Mouse (Mus musculus) kidney, embryonic 16.5 days (tissue): Measurements from ENCODE around the gene Pigq. TPM values are rescaled to one million over a fixed set of nuclear protein-coding genes. Genes with fewer than 3 reads are reported as not detected.

Experiments used
- ATAC-seq: fragments of 200-750 bp; cut with Nextera tagmentation; 2 replicates; pipeline ENCODE4 v1.8.0; 2017; ENCODE audit warnings: moderate TSS enrichment; ENCODE audit not compliant: low FRiP score, low TSS enrichment
- H3K27ac ChIP-seq: fragments of 300-500 bp; sonication (generic); 2 replicates; pipeline ENCODE4 v1.5.1; 2014; ENCODE audit warnings: low read length
- H3K27me3 ChIP-seq: fragments of 300-500 bp; sonication (generic); 2 replicates; pipeline ENCODE4 v1.6.1; 2014; ENCODE audit warnings: low read length, control low read depth, mixed read lengths; ENCODE audit not compliant: insufficient read depth
- H3K36me3 ChIP-seq: fragments of 300-500 bp; sonication (generic); 2 replicates; pipeline ENCODE4 v1.6.1; 2014; ENCODE audit warnings: low read length, control low read depth, mixed read lengths; ENCODE audit not compliant: insufficient read depth
- H3K4me1 ChIP-seq: fragments of 300-500 bp; sonication (generic); 2 replicates; pipeline ENCODE4 v1.6.1; 2014; ENCODE audit warnings: low read length, control low read depth, mixed read lengths; ENCODE audit not compliant: insufficient read depth
- H3K4me2 ChIP-seq: fragments of 300-500 bp; sonication (generic); replicated peaks from 2 replicates; pipeline ENCODE4 v1.6.1; 2014; ENCODE audit warnings: low read depth, low read length
- H3K4me3 ChIP-seq: fragments of 300-500 bp; sonication (generic); 2 replicates; pipeline ENCODE4 v1.5.1; 2014; ENCODE audit warnings: mild to moderate bottlenecking, low read length
- H3K9ac ChIP-seq: fragments of 300-500 bp; sonication (generic); replicated peaks from 2 replicates; pipeline ENCODE4 v1.6.1; 2014; ENCODE audit warnings: low read length
- H3K9me3 ChIP-seq: fragments of 300-500 bp; sonication (generic); 2 replicates; pipeline ENCODE4 v1.6.1; 2016; ENCODE audit warnings: low read length, control low read depth
- WGBS: fragments of 180-500 bp; shearing (Covaris S2); extraction: QIAGEN DNeasy Blood & Tissue Kit; methylation state at CpG from one replicate; pipeline ENCODE4 v1.1.7; 2014; 5-methylcytosine and 5-hydroxymethylcytosine counted together
- polyA plus RNA-seq: library from polyadenylated mRNA; unstranded; fragments of >200 nt; fragmentation: Nextera tagmentation; extraction: Ambion mirVana; gene quantifications from 2 replicates; pipeline ENCODE4 v1.2.1, GENCODE M21; 2015

The Pigq gene
- 85.8 and 95.9 TPM in 2 replicates for polyA plus RNA-seq

DNA sequence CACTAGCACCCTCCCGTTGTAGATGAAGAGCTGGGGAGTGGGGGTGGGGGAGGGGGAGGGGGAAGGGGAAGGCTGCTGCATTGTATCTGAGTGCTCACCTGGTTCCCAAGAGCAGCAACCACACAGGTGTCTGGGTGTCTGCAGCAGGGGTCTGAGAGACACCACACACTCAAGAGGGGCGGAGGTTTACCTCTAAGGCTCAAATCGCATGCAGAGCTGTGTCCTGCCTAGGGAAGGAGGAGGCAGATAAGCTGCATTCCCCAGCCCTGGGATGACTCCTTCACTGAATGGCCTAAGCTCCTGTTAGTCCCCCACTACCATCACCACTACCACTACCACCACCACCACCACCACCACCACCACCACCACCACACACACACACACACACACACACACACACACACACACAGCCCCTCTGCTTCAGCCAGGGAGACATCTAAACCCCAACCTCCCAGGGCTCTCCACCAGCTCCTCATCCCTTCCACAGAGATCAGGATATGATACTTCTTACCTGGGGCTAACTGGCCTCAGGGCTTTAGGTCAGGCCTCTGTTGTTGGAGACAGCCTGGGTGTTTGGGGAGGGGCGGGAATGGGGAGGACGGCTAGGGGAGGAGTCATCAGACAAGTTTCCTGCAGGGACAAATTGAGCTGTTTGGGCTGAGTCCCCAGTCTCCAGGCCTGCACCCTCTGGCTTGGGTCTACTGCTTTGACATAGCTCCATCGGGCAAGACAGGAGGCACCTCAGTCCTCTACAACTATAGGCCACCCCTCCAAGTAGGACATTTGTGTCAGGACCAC, at the start of gene Pigq, which contains the start of gene Nhlrc4:
Pigq (minus strand) TSS at position 571 of the 798 bp plus-strand sequence.
Nhlrc4 (minus strand) TSS at position 596 of the 798 bp plus-strand sequence.
- ATAC-seq: no peak
- 51% methylated on average over 6 of the region's 6 CpGs for WGBS
- 0 out of 2 replicates have a peak within 1 kb of the TSS, but pooled peaks have one; percentile 25 for H3K9ac ChIP-seq

DNA sequence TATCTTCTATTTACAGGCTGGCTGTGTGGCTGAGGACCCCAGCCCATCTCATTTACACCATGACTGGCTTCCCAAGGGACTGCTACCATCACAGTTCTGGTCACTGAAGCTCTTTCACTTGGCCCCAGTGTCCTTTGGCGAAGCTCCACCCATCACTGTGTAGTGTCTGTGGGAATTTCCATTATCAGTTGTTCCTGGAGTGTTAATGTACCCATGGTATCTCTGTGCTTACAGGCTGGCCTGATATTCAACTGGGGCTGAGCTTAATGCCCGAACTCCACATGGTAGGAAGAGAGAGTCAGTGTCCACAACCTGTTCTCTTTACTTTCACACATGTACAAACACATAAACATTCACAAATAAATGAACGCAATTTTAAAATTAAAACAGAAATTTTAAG, 48.8 kb upstream of the Pigq start:
- Histone ChIP-seq H3K36me3 (peaks cover 41% of the 10 kb centered on the region), H3K9ac (no peak overlapping the region), H3K4me2 (no peak overlapping the region), H3K9me3 (no peaks in the 10 kb centered on the region), H3K4me1 (no peaks in the 10 kb centered on the region), H3K27ac (no peak overlapping the region), H3K4me3 (no peak overlapping the region), H3K27me3 (no peaks in the 10 kb centered on the region)
- 91% methylated on average over 3 of the region's 3 CpGs for WGBS
- ATAC-seq: no peak

More for the DNA sequence above, at the start of gene Pigq, which contains the start of gene Nhlrc4:
- no peaks in the 10 kb centered on the region for H3K9me3 ChIP-seq
- peaks cover 15% of the 10 kb centered on the region for H3K4me1 ChIP-seq
- no peak within 1 kb of the TSS for H3K4me2 ChIP-seq
- no peaks in the 10 kb centered on the region for H3K27me3 ChIP-seq
- H3K27ac ChIP-seq: peak within 1 kb of the TSS; percentile 87
- no peak within 1 kb of the TSS for H3K4me3 ChIP-seq
- H3K36me3 ChIP-seq: no peaks in the 10 kb centered on the region

DNA sequence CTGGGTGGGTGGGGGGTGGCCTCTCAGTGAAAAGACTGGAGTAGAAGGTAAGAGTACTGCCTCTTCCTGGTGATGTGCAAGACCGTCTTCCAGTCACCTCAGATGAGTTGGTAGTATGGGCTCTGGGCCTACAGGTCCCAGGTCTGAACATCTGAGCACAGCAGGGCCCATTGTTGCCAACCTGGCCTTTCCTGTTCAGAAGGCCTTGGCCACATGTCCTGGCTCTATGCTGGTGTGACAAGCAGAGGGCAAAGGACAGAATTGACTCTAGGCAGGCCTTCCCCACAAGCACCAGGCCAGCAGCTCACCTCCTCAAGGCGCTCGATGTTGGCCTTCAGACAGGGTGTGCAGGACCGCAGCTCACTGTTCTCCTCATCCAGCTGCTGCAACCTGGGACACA, 47.5 kb upstream of the Pigq start:
- 92% methylated on average over 4 of the region's 4 CpGs for WGBS

DNA sequence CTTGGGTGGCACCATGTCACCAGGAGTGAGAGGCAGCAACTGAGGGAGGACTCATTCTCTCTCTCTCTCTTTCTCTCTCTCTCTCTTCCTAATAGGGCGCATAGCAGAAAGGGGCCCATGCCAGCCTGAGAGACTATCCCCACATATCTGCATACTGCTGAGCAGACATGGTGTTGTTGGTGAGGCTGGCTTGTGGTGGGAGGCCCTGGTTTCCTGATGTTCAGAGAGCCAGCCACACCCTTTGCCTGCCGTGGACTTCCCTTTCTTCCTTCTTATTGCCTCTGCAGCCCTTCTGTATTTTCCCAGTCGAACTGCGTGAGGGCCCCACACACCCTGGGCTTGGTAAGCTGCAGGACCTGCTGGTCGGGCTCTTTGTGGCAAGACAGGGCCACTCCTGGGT, 45.6 kb upstream of the Pigq start:
- Histone ChIP-seq H3K4me3 (no peak overlapping the region), H3K27ac (no peak overlapping the region), H3K4me1 (no peaks in the 10 kb centered on the region), H3K27me3 (no peaks in the 10 kb centered on the region), H3K36me3 (peaks cover 38% of the 10 kb centered on the region), H3K4me2 (no peak overlapping the region), H3K9ac (no peak overlapping the region), H3K9me3 (no peaks in the 10 kb centered on the region)
- WGBS: 87% methylated on average over 5 of the region's 5 CpGs
- ATAC-seq: no peak

More for the DNA sequence above, 47.5 kb upstream of the Pigq start:
- no peak overlapping the region for H3K9ac ChIP-seq
- H3K4me2 ChIP-seq: no peak overlapping the region
- H3K27me3 ChIP-seq: no peaks in the 10 kb centered on the region
- no peak overlapping the region for H3K27ac ChIP-seq
- H3K36me3 ChIP-seq: peaks cover 38% of the 10 kb centered on the region
- H3K9me3 ChIP-seq: no peaks in the 10 kb centered on the region
- no peak overlapping the region for H3K4me3 ChIP-seq
- no peak for ATAC-seq
- H3K4me1 ChIP-seq: no peaks in the 10 kb centered on the region

DNA sequence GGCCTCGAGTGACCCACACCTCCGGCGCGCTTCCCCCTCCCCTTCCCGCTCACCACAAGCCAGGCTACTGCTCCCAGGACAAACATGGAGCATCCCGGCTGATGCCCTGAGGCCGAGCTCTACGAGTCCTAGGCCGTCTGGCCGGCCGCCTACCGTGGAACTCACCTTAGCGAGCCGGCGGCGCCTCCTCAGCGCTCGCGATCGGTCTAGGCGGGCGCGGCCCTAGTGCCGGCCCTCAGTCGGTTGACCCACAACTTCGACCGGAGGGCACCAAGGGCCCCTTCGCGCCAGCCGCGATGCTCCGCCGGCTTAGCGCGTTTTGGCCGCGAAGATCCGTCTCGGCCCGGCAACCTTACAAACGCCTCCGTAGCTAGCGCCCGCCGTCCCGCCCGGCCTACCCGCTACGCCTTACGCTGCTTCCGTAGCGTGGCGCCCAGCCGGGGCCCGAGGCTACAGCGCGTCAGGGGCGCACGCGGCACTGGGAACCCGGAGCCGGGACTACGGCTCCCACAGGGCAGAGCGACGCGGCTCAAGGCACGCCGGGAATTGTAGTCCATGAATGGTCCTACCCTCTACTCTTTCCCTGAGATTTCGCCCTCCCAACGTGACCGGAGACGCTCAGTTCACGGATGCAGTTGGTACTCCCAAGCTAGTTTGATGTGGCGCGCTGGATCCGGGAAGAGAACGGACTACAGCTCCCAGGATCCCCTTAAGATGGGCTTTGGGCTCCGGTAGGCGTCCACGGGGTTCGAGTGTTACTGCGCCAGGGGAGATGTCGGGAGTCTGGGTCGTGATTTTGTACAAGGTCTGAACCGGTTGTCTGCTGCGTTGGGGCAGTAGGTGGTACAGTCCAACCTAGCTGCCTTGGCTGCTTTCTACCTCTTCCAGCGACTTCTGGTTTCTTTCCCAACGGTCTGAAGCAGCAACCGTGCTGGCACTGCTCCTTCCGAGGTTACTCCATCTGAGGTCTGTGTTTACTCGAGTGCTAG, 40.9 kb upstream of the Pigq start, which contains the start of gene Capn15:
Capn15 (minus strand) TSS at position 491 of the 989 bp plus-strand sequence.
- Histone ChIP-seq H3K4me3 (peak within 1 kb of the TSS; percentile 83), H3K27ac (peak within 1 kb of the TSS; percentile 89), H3K4me2 (peak within 1 kb of the TSS; percentile 76), H3K4me1 (peaks cover 16% of the 10 kb centered on the region), H3K9me3 (no peaks in the 10 kb centered on the region), H3K27me3 (no peaks in the 10 kb centered on the region), H3K36me3 (peaks cover 8% of the 10 kb centered on the region), H3K9ac (peak within 1 kb of the TSS; percentile 89)
- WGBS: under 1% methylated on average over 91 of the region's 91 CpGs
- peak; percentile 99 for ATAC-seq

DNA sequence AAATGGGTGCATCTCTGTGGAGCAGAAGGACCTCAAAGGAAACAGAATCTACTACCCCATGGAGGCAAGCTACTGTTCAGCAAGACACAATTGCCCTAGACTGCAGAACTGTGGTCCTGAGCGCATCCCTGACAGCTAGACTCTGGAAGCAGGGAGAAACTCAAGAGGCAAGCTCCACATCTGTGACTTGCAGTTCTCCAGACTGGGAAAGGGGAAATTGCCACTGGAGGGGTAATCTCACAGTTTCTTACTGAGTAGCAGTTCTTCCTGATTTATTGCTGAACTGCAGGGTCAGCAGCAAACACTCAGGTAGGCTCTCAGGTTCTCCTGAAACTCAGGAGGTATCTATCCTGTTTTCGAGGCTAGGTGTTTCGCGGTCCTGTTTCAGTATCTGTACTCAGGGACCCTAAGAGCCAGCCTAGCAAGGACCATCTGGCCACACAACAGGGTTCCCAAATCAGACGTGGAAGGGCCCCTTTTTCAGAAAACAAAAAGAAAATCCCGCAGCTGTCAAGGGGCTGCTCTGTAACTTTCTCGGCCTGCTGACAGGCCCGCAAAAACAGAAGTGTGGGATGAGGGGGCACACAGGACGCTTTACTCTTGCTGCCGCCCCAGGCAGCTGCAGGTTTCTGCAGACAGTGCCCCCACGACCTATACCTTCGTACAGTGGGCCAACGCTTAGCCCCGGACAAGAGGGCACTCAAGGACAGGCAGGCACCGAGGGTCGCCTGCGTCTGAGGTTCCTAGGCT, 40.0 kb upstream of the Pigq start:
- WGBS: 9% methylated on average over 17 of the region's 17 CpGs
- H3K36me3 ChIP-seq: no peaks in the 10 kb centered on the region
- no peaks in the 10 kb centered on the region for H3K27me3 ChIP-seq
- peak overlapping the region; percentile 83 for H3K4me3 ChIP-seq
- ATAC-seq: no peak
- H3K9me3 ChIP-seq: no peaks in the 10 kb centered on the region
- peak overlapping the region; percentile 62 for H3K27ac ChIP-seq
- H3K9ac ChIP-seq: peak overlapping the region; percentile 89
- peaks cover 23% of the 10 kb centered on the region for H3K4me1 ChIP-seq
- H3K4me2 ChIP-seq: peak overlapping the region; percentile 76

DNA sequence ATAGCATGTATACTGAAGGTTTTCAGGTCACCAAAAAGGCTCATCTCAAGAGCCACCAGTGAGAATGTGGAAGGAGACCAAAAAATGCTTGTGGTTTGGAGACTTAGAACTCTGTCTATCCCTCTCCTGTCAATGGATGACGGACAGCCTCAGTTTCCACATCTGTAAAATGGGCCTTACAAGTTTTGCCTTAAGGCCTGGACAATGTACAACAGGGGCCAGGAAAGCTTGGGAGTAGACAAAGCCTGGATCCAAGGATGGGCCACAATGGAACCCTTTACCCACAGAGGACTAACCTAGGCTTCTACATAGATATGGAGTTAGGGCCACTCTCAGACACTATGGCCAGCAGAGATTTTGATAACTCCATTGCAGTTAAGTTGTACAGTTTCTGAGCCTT, 39.3 kb upstream of the Pigq start:
- 97% methylated on average over 1 of the region's 1 CpGs for WGBS
- Histone ChIP-seq H3K4me2 (peak overlapping the region; percentile 76), H3K27me3 (no peaks in the 10 kb centered on the region), H3K4me1 (peaks cover 25% of the 10 kb centered on the region), H3K27ac (no peak overlapping the region), H3K9ac (peak overlapping the region; percentile 89), H3K36me3 (no peaks in the 10 kb centered on the region), H3K9me3 (no peaks in the 10 kb centered on the region), H3K4me3 (peak overlapping the region; percentile 83)
- no peak for ATAC-seq

DNA sequence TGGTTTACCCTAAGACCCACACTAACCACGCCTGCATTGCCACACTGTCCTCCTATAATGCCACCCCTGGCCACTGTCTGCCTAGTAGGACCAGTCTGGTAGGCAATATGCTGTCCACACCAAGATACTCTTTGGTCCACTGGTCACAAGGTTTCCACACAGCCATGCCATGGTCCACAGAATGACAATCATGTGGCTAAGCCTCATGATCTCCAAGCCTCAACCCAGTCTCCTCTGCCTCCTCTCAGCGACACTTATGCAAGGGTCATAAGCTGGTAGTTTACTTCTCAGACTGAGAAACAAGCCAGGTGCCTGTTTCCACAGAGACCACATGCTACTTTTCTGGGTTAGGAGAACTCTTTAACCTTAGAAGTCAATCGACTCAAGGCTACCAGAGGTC, 38.2 kb upstream of the Pigq start:
- no peak overlapping the region for H3K9ac ChIP-seq
- peaks cover 25% of the 10 kb centered on the region for H3K4me1 ChIP-seq
- ATAC-seq: no peak
- no peaks in the 10 kb centered on the region for H3K27me3 ChIP-seq
- WGBS: 72% methylated on average over 3 of the region's 3 CpGs
- no peaks in the 10 kb centered on the region for H3K9me3 ChIP-seq
- no peak overlapping the region for H3K27ac ChIP-seq
- H3K4me2 ChIP-seq: no peak overlapping the region
- no peaks in the 10 kb centered on the region for H3K36me3 ChIP-seq
- H3K4me3 ChIP-seq: no peak overlapping the region

DNA sequence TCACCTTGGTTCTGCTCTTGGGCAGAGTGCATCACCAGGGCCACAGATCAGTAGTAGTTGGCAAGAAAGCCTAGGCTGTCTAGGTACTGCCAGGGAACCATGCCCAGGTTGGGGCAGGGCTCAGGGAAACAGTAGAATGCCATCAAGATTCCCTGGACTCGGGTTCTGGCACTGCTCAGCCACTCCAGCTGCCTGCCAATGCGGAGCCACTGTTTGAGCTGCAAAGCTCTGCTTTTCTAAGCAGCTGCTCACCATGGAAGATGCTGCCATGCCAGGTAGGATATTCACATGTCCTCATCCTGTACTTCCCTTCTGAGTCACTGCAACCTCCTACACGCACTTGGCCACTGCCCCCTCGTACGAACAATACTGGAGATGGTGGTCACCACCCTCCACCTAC, 36.1 kb upstream of the Pigq start:
- Histone ChIP-seq H3K27me3 (no peaks in the 10 kb centered on the region), H3K4me1 (peaks cover 25% of the 10 kb centered on the region), H3K9me3 (no peaks in the 10 kb centered on the region), H3K36me3 (no peaks in the 10 kb centered on the region), H3K27ac (no peak overlapping the region), H3K4me3 (no peak overlapping the region), H3K9ac (no peak overlapping the region), H3K4me2 (no peak overlapping the region)
- no peak for ATAC-seq
- WGBS: 74% methylated on average over 5 of the region's 5 CpGs
